Mouse (Mus musculus) effector memory CD4-positive, alpha-beta T cell, adult 5 months (primary cell): Measurements from ENCODE around the gene Arhgef5. TPM values are rescaled to one million over a fixed set of nuclear protein-coding genes. Genes with fewer than 3 reads are reported as not detected.

Experiments
- polyA plus RNA-seq: library from polyadenylated mRNA; unstranded; fragments of 100-300 nt; shearing (Covaris generic); gene quantifications from one replicate; pipeline ENCODE4 v1.2.1, GENCODE M21; 2017

Arhgef5 gene
- 0.37 TPM for polyA plus RNA-seq

DNA sequence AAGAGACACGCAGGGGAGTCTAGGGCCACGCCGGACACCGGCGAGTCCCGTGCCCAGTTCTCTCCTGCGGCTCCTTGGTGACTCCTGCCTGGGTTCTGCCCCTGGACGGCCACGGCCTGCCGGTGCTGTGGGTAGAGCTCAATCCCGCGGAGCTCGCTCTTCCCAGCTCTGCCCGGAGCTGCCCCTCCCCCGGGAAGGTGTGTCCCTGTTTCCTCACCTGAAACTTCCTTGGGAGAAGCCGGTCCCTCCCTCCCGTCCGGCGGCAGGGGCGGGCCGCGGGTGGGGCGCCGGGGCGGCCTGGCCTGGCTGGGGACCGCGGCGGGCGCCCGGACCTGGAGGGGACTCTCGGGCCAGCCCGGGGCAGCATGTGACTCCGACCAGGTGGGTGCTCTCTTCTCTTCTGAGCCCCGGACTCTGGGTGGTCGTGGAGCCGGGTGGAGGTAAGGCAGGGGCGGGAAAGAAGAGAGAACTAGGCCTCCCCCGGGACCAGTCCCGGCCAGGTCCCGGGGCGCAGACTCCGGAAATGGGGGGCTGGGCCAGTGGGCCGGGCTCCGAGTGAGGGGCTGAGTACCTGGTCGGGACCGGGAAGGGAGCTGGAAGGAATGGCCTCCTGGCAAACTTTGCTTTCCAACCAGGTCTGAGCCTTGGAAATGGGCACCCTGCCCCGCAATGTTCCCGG is at the start of gene Arhgef5:
Gene Arhgef5 (plus strand): TSS at position 220 of the 679 bp plus-strand sequence.

DNA sequence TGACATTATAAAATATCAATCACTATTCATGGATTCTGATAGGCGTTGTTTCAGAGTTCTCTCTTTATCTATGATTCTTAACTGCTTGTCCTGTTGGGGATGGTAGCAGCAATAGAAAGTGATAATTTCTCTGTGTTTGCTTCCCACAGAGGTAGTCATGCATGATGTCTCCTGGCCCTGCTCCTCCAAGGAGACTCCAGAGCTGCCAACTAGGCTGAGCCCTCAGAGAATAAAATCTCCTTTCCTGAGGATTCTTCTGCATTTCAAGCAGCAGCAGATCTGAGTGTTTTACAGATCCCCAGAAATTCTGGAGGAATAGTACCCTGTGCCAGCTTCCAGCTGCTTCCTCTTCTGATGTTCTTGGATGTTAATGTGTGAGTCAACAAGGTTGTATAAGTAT is 34.1 kb upstream of the Arhgef5 start, which contains the start of gene Olfr47:
Gene Olfr47 (plus strand): TSS at position 275 of the 400 bp plus-strand sequence.

DNA sequence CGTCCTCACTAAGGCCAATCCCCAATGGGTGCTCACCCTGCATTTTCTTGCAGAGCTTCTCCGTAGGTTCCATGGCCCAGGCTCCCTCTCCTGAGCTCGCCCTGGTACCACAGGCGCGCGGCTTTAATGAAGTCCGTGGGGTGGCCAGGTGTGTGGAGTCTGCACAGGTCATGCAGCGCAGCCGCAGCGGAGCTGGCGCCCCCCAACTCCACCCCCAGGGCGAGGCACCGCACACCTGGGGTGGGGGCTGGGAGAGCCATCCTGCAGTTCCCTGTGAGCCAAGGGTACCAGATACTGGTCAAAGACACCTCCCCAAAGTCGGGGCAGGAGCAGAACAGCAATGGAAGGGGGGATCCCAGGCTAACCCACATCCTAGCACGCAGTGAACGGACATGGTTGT is 44.1 kb downstream of the Arhgef5 start, which contains the start of gene Nobox:
Gene Nobox (minus strand): TSS at position 101 of the 400 bp plus-strand sequence.

Other genes with a start within 250 kb of the Arhgef5 start
- not detected for gene Olfr441, start 159.2 kb upstream of the Arhgef5 start, polyA plus RNA-seq
- gene Olfr237-ps1, start 119.0 kb upstream of the Arhgef5 start, polyA plus RNA-seq: 0.15 TPM
- gene Olfr437, start 102.3 kb upstream of the Arhgef5 start, polyA plus RNA-seq: not detected
- not detected for gene Olfr13, start 93.4 kb upstream of the Arhgef5 start, polyA plus RNA-seq
- gene Olfr435, start 68.4 kb upstream of the Arhgef5 start, polyA plus RNA-seq: not detected
- gene Olfr434, start 52.6 kb upstream of the Arhgef5 start, polyA plus RNA-seq: not detected
- gene Olfr47, start 34.1 kb upstream of the Arhgef5 start, polyA plus RNA-seq: not detected
- not detected for gene Nobox, start 44.0 kb downstream of the Arhgef5 start, polyA plus RNA-seq